ENCODE assay signal across 14 mouse cellular contexts in the genomic region with DNA sequence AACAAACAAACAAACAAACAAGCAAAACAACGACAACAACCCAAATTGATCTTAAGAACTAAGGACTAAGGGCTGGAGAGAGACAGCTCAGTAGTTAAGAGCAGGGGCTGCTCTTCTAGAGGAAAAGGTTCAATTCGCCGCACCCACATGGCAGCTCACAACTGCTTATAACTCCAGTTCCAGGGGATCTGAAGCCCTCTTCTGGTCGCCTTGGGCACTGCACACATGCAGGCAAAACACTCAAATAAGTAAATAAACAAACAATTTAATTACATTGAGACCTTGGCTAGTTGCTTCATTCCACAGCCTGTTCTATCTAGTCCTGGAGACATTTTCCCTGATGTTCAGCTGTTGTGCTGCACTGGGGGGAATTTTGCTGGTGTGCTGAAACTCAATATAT. TPM values are rescaled to one million over a fixed set of nuclear protein-coding genes. Genes with fewer than 3 reads are reported as not detected.
DNase-seq lines count a peak whose midpoint lies in the region; ATAC-seq and TF ChIP-seq lines count a peak whose summit lies in the region.
"Had no signal": no experiment of that assay in that cellular context is flagged by ENCODE, and none has a peak within 500 bp of the region (broad histone marks: within the 10 kb centered on the region; RNA-seq: fewer than 3 reads in every experiment).

No protein-coding gene starts in this region.

- no peaks in the 10 kb centered on the region for H3K36me3 ChIP-seq in lung, embryonic 14.5 days (ENCODE audit: insufficient read depth)
- H3K36me3 ChIP-seq: liver, embryonic 15.5 days had no signal

- 71% methylated on average over 4 of the region's 4 CpGs for WGBS in lung, embryonic 14.5 days

- no peak for TF ChIP-seq POLR2A in brain, embryonic 14.5 days (IDR thresholded peaks at IDR 0.05; ENCODE audit: borderline replicate concordance, extremely low read depth, insufficient read depth, insufficient read length, poor library complexity, severe bottlenecking)

- no peak overlapping the region for H3K4me2 ChIP-seq in lung, embryonic 14.5 days
- H3K4me2 ChIP-seq: liver, embryonic 15.5 days had no signal

- H3K9ac ChIP-seq in lung, embryonic 14.5 days, result no peak overlapping the region
- H3K9ac ChIP-seq: liver, embryonic 15.5 days had no signal

- peak; percentile 44 for TF ChIP-seq CTCF in lung, embryonic 14.5 days (IDR thresholded peaks at IDR 0.05; ENCODE audit: low read depth)
- peak; percentile 37; the same call in 1 of the 2 replicates for TF ChIP-seq CTCF in brain, embryonic 14.5 days (IDR thresholded peaks at IDR 0.05; ENCODE audit: borderline replicate concordance, extremely low read depth, insufficient read depth, insufficient read length)

- H3K4me1 ChIP-seq in lung, embryonic 14.5 days (ENCODE audit: insufficient read depth), result no peaks in the 10 kb centered on the region

- intact Hi-C loops in left cerebral cortex, postnatal 36 days (cut with DNase I), result no loop called here

- H3K9me3 ChIP-seq in lung, embryonic 14.5 days (ENCODE audit: low read depth, low read length), result no peaks in the 10 kb centered on the region
- H3K9me3 ChIP-seq: liver, embryonic 15.5 days had no signal

- H3K27ac ChIP-seq in lung, embryonic 14.5 days (ENCODE audit: low read depth), result no peak overlapping the region

- ATAC-seq in lung, embryonic 14.5 days (ENCODE audit: insufficient read depth), result no peak

- 0 out of 2 replicates have a peak, but pooled peaks cover 2% of the 10 kb centered on the region for H3K27me3 ChIP-seq in lung, embryonic 14.5 days (ENCODE audit: insufficient read depth, low read length)

- no peak overlapping the region for H3K4me3 ChIP-seq in lung, embryonic 14.5 days (ENCODE audit: low read depth, low read length)
- H3K4me3 ChIP-seq: liver, embryonic 15.5 days had no signal

- peak; percentile 34 for DNase-seq in adrenal gland, postnatal 14 days
- DNase-seq in adrenal gland, postnatal 36 days, result no peak
- DNase-seq in lung, embryonic 14.5 days, result peak; percentile 21
- DNase-seq in lung, postnatal 14 days, result no peak
- no peak for DNase-seq in brain, embryonic 14.5 days (ENCODE audit: low read depth)
- peak; percentile 60 for DNase-seq in thymus, postnatal 0 days (ENCODE audit: low spot score)
- no peak for DNase-seq in retina, embryonic 14.5 days (ENCODE audit: low spot score)
- DNase-seq in left cerebral cortex, postnatal 36 days (ENCODE audit: low spot score in 2 of 2), result no peak
- DNase-seq: right cerebral cortex, adult 18-20 months had no signal

RNA-seq across cellular contexts. Expression of a gene that starts 5.1 kb away (rescaled TPM):
- total RNA-seq in adrenal gland, postnatal 14 days (2021), result 0.33 TPM in 1 of 2 replicates, not detected in the other
- total RNA-seq in adrenal gland, postnatal 36 days (2021), result not detected
- not detected in 2 replicates for polyA plus RNA-seq in lung, embryonic 14.5 days (2014; fragmentation: Nextera tagmentation; extraction: Ambion mirVana)
- 0.06 and 0.10 TPM in 2 replicates for polyA plus RNA-seq in brain, embryonic 14.5 days (2012; rRNA removed)
- polyA plus RNA-seq in thymus, postnatal 0 days (2015; fragmentation: Nextera tagmentation; extraction: Ambion mirVana), result 0.06 and 0.07 TPM in 2 replicates
- total RNA-seq in left cerebral cortex, postnatal 36 days (2021), result under 1 TPM; 0.48 to 0.54 TPM
- total RNA-seq: monocyte, adult 5-6 weeks had no signal
- polyA plus RNA-seq: C2C12; heart, postnatal 0 days; liver, embryonic 15.5 days had no signal

RNA-seq across cellular contexts. Expression of a gene that starts 22.1 kb away (rescaled TPM):
- total RNA-seq in adrenal gland, postnatal 14 days (2021), result not detected in 2 replicates
- not detected for total RNA-seq in adrenal gland, postnatal 36 days (2021)
- polyA plus RNA-seq in lung, embryonic 14.5 days (2014; fragmentation: Nextera tagmentation; extraction: Ambion mirVana), result not detected in 2 replicates
- polyA plus RNA-seq in brain, embryonic 14.5 days (2012; rRNA removed), result 0.51 and 0.66 TPM in 2 replicates
- polyA plus RNA-seq in thymus, postnatal 0 days (2015; fragmentation: Nextera tagmentation; extraction: Ambion mirVana), result not detected in 2 replicates
- total RNA-seq in left cerebral cortex, postnatal 36 days (2021), result not detected
- total RNA-seq: monocyte, adult 5-6 weeks had no signal
- polyA plus RNA-seq: C2C12; heart, postnatal 0 days; large intestine, adult 2 months; liver, embryonic 15.5 days had no signal

RNA-seq across cellular contexts. Expression of a gene that starts 23.4 kb away (rescaled TPM):
- 0.44 and 4.5 TPM in 2 replicates for total RNA-seq in adrenal gland, postnatal 14 days (2021)
- under 1 TPM; 0.49 to 0.86 TPM for total RNA-seq in adrenal gland, postnatal 36 days (2021)
- polyA plus RNA-seq in lung, embryonic 14.5 days (2014; fragmentation: Nextera tagmentation; extraction: Ambion mirVana), result 0.69 and 1.0 TPM in 2 replicates
- polyA plus RNA-seq in brain, embryonic 14.5 days (2012; rRNA removed), result 0.51 and 0.69 TPM in 2 replicates
- polyA plus RNA-seq in thymus, postnatal 0 days (2015; fragmentation: Nextera tagmentation; extraction: Ambion mirVana), result 53.6 and 62.3 TPM in 2 replicates
- 10 to 100 TPM; 52.3 to 53.7 TPM for total RNA-seq in left cerebral cortex, postnatal 36 days (2021)

RNA-seq across cellular contexts. Expression of a gene that starts 30.4 kb away (rescaled TPM):
- 105 and 107 TPM in 2 replicates for total RNA-seq in adrenal gland, postnatal 14 days (2021)
- total RNA-seq in adrenal gland, postnatal 36 days (2021), result 100 to 1,000 TPM; 114 to 118 TPM
- 105 and 106 TPM in 2 replicates for polyA plus RNA-seq in lung, embryonic 14.5 days (2014; fragmentation: Nextera tagmentation; extraction: Ambion mirVana)
- polyA plus RNA-seq in brain, embryonic 14.5 days (2012; rRNA removed), result 61.7 and 66.2 TPM in 2 replicates
- 94.2 and 97.1 TPM in 2 replicates for polyA plus RNA-seq in thymus, postnatal 0 days (2015; fragmentation: Nextera tagmentation; extraction: Ambion mirVana)
- 10 to 100 TPM; 54.9 to 61.3 TPM for total RNA-seq in left cerebral cortex, postnatal 36 days (2021)

RNA-seq across cellular contexts. Expression of a gene that starts 33.7 kb away (rescaled TPM):
- total RNA-seq in adrenal gland, postnatal 14 days (2021), result 4.3 and 60.0 TPM in 2 replicates
- total RNA-seq in adrenal gland, postnatal 36 days (2021), result under 1 TPM in 1 of 2 experiments, not detected in 1; 0.30 TPM
- not detected in 2 replicates for polyA plus RNA-seq in lung, embryonic 14.5 days (2014; fragmentation: Nextera tagmentation; extraction: Ambion mirVana)
- 0.13 and 0.26 TPM in 2 replicates for polyA plus RNA-seq in brain, embryonic 14.5 days (2012; rRNA removed)
- 0.12 TPM in 1 of 2 replicates, not detected in the other for polyA plus RNA-seq in thymus, postnatal 0 days (2015; fragmentation: Nextera tagmentation; extraction: Ambion mirVana)
- total RNA-seq in left cerebral cortex, postnatal 36 days (2021), result under 1 TPM; 0.79 to 0.84 TPM
- polyA plus RNA-seq: C2C12; heart, postnatal 0 days had no signal

Comparison
In these comparisons a context has a peak if more than half of its experiments do, and no peak if none do; other contexts are left out.
1. DNase-seq: peak in adrenal gland, postnatal 14 days (single experiment), lung, embryonic 14.5 days (single experiment) and thymus, postnatal 0 days (single experiment); none in adrenal gland, postnatal 36 days (0 of 2), lung, postnatal 14 days (single experiment), brain, embryonic 14.5 days (single experiment), retina, embryonic 14.5 days (single experiment) and left cerebral cortex, postnatal 36 days (0 of 2).